Mouse (Mus musculus) heart, postnatal 0 days (tissue): ENCODE measurements around the gene Cnp. TPM values are rescaled to one million over a fixed set of nuclear protein-coding genes. Genes with fewer than 3 reads are reported as not detected.

Source experiments
- ATAC-seq: fragments of 200-750 bp; cut with Nextera tagmentation; 2 replicates; pipeline ENCODE4 v1.8.0; 2017; ENCODE audit warnings: low read depth, moderate number of reproducible peaks, moderate library complexity; ENCODE audit not compliant: insufficient read depth
- DNase-seq: peaks from one replicate; pipeline ENCODE4 v3.0.0-alpha.2; 2016; ENCODE audit warnings: low spot score
- H3K27ac ChIP-seq: fragments of 300-500 bp; sonication (generic); 2 replicates; pipeline ENCODE4 v1.5.1; 2014; ENCODE audit warnings: low read depth, mild to moderate bottlenecking
- H3K27me3 ChIP-seq: fragments of 300-500 bp; sonication (generic); 2 replicates; pipeline ENCODE4 v1.6.1; 2014; ENCODE audit warnings: low read length, mixed read lengths; ENCODE audit not compliant: control insufficient read depth, insufficient read depth
- H3K36me3 ChIP-seq: fragments of 300-500 bp; sonication (generic); replicated peaks from 2 replicates; pipeline ENCODE4 v1.6.1; 2014; ENCODE audit warnings: low read length, mixed read lengths; ENCODE audit not compliant: control insufficient read depth, insufficient read depth
- H3K4me1 ChIP-seq: fragments of 300-500 bp; sonication (generic); 2 replicates; pipeline ENCODE4 v1.6.1; 2014; ENCODE audit warnings: antibody characterized with exemption; ENCODE audit not compliant: control insufficient read depth, insufficient read depth
- H3K4me2 ChIP-seq: fragments of 300-500 bp; sonication (generic); 2 replicates; pipeline ENCODE4 v1.6.1; 2014; ENCODE audit warnings: low read depth, mild to moderate bottlenecking, low read length, moderate library complexity
- H3K4me3 ChIP-seq: fragments of 300-500 bp; sonication (generic); 2 replicates; pipeline ENCODE4 v1.5.1; 2014; ENCODE audit warnings: low read depth, low read length
- H3K9ac ChIP-seq: fragments of 300-500 bp; sonication (generic); replicated peaks from 2 replicates; pipeline ENCODE4 v1.6.1; 2014; ENCODE audit warnings: low read depth, low read length, mixed read lengths
- H3K9me3 ChIP-seq: fragments of 300-500 bp; sonication (generic); replicated peaks from 2 replicates; pipeline ENCODE4 v1.6.1; 2016; ENCODE audit warnings: low read length; ENCODE audit not compliant: control insufficient read depth
- CTCF ChIP-seq: IDR thresholded peaks from 2 replicates; pipeline ENCODE4 v1.5.1; 2016; ENCODE audit warnings: antibody characterized with exemption, control low read depth, low read depth
- EP300 ChIP-seq: IDR thresholded peaks from 2 replicates; pipeline ENCODE4 v1.6.1; 2016; ENCODE audit warnings: antibody characterized with exemption, low read depth
- WGBS: fragments of 180-500 bp; shearing (Covaris S2); extraction: QIAGEN DNeasy Blood & Tissue Kit; methylation state at CpG from one replicate; pipeline ENCODE4 v1.1.7; 2014; 5-methylcytosine and 5-hydroxymethylcytosine counted together
- polyA plus RNA-seq: library from polyadenylated mRNA; unstranded; fragments of >200 nt; fragmentation: Nextera tagmentation; extraction: Ambion mirVana; gene quantifications from 2 replicates; pipeline ENCODE4 v1.2.1, GENCODE M21; 2015
- total RNA-seq: library from RNA; depleted of rRNA; stranded (reverse); fragments of >200 nt; gene quantifications from 2 replicates; pipeline ENCODE4 v1.2.3, GENCODE M21; 2014; ENCODE audit warnings: low replicate concordance

Gene Cnp
- total and polyA plus RNA-seq, 2 experiments from 2014 or later, result 11.5 to 28.3 TPM

DNA sequence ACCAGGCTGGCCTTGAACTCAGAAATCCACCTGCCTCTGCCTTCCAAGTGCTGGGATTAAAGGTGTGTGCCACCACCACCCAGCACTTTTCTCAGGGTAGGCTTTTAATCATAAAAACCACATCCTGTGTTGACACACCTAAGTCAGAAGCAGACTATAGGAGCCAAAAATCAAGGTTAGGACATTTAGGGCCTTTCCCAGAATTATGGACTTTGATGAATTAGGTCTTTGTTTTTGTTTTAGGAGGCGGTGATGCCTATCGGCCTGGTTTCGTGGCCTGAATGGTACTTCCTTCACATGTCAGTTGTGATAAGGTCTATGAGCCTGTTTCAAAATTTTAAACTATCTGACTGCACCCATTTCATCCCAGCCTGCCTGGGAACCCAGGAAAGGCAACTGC is 516 bp upstream of the Cnp start:
- Histone ChIP-seq H3K9ac (peak overlapping the region; percentile 66; the same call in 1 of the 2 replicates), H3K4me1 (peaks cover 16% of the 10 kb centered on the region), H3K4me2 (peak overlapping the region; percentile 86), H3K4me3 (peak overlapping the region; percentile 70; the same call in 1 of the 2 replicates), H3K36me3 (no peaks in the 10 kb centered on the region), H3K27me3 (no peaks in the 10 kb centered on the region), H3K9me3 (no peaks in the 10 kb centered on the region), H3K27ac (0 out of 2 replicates have a peak overlapping the region, but pooled peaks have one; percentile 47)
- TF ChIP-seq CTCF (no peak), EP300 (no peak)
- no peak for ATAC-seq
- 79% methylated on average over 3 of the region's 3 CpGs for WGBS
- DNase-seq, result no peak

DNA sequence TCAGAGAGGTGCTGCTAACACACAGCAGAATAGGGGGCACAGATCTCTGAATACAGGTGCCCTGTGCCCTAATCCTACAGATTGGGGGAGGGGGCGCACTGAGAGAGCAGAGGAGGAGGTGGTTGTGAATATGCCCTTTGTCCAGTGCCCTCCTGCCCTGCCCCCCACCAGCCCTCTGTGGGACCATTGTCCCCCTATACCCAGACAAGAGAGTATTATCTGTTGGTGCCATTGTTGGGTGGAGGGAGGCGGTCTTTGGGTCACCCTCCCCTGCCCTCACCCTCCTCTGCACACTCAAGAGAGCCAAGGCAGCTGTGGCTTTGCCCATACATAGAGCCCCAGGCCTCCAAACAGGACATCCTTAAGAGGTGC is 766 bp downstream of the Cnp start:
- DNase-seq, result no peak
- Histone ChIP-seq H3K4me3 (peak overlapping the region; percentile 70), H3K4me1 (peaks cover 16% of the 10 kb centered on the region), H3K9ac (0 out of 2 replicates have a peak overlapping the region, but pooled peaks have one; percentile 66), H3K9me3 (no peaks in the 10 kb centered on the region), H3K36me3 (peaks cover 7% of the 10 kb centered on the region; the same call in 1 of the 2 replicates), H3K4me2 (peak overlapping the region; percentile 86), H3K27ac (peak overlapping the region; percentile 35; the same call in 1 of the 2 replicates), H3K27me3 (no peaks in the 10 kb centered on the region)
- TF ChIP-seq EP300 (no peak), CTCF (no peak)
- 33% methylated on average over 2 of the region's 2 CpGs for WGBS
- ATAC-seq, result no peak

DNA sequence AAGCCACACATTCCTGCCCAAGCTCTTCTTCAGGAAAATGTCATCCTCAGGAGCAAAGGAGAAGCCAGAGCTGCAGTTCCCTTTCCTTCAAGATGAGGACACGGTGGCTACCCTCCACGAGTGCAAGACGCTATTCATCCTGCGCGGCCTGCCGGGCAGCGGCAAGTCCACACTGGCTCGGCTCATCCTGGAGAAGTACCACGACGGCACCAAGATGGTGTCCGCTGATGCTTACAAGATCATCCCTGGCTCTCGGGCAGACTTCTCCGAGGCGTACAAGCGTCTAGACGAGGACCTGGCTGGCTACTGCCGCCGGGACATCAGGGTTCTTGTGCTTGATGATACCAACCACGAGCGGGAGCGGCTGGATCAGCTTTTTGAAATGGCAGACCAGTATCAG is 1.6 kb downstream of the Cnp start:
- WGBS, result 63% methylated on average over 21 of the region's 21 CpGs
- DNase-seq (no peak), ATAC-seq (no peak)
- no peaks in the 10 kb centered on the region for H3K9me3 ChIP-seq
- TF ChIP-seq CTCF (no peak), EP300 (no peak)
- peaks cover 10% of the 10 kb centered on the region; the same call in 1 of the 2 replicates for H3K4me1 ChIP-seq
- H3K4me3 ChIP-seq, result no peak overlapping the region
- H3K4me2 ChIP-seq, result no peak overlapping the region
- H3K27ac ChIP-seq, result no peak overlapping the region
- H3K9ac ChIP-seq, result no peak overlapping the region
- peaks cover 15% of the 10 kb centered on the region for H3K36me3 ChIP-seq
- H3K27me3 ChIP-seq, result no peaks in the 10 kb centered on the region

DNA sequence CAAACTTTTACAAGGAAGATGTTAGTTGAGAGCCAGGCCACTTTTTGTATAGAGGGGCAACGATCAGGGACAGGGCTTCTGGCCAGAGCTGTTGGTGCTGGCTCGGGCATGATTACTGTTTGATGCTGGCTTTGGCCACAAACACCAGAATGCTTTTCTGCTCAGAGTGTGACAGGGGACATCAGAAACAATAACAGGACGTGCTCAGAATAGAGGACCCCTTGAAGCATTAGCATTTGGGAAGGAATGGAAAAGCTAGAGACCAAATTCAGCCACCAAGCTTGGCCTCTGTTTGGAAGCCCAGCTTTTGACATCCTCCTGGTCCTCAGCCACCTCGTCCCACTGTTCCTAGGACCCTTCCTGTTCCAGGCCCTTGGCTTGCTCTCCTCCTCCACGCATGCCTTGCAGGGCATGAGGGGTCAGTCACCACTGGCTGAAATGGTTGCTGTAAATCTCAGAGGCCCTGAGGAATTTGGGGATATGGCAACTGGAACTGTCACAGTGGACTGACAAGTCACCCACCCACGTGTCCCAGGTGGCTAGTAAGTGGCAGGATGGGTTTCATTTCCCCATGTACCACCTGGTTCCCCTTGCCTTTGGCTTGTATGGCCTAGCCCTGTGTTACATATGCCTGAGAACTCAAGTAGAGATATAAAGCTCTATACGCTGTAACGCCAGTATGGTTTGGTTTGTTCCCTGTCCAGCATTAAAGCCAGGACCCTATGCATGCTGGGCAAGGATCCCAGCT is 3.3 kb downstream of the Cnp start:
- Histone ChIP-seq H3K4me3 (no peak overlapping the region), H3K9me3 (no peaks in the 10 kb centered on the region), H3K4me1 (0 out of 2 replicates have a peak, but pooled peaks cover 15% of the 10 kb centered on the region), H3K27ac (no peak overlapping the region), H3K4me2 (no peak overlapping the region), H3K9ac (no peak overlapping the region), H3K27me3 (no peaks in the 10 kb centered on the region), H3K36me3 (peaks cover 32% of the 10 kb centered on the region)
- ATAC-seq, result no peak
- 66% methylated on average over 8 of the region's 8 CpGs for WGBS
- TF ChIP-seq CTCF (no peak), EP300 (no peak)
- no peak for DNase-seq

DNA sequence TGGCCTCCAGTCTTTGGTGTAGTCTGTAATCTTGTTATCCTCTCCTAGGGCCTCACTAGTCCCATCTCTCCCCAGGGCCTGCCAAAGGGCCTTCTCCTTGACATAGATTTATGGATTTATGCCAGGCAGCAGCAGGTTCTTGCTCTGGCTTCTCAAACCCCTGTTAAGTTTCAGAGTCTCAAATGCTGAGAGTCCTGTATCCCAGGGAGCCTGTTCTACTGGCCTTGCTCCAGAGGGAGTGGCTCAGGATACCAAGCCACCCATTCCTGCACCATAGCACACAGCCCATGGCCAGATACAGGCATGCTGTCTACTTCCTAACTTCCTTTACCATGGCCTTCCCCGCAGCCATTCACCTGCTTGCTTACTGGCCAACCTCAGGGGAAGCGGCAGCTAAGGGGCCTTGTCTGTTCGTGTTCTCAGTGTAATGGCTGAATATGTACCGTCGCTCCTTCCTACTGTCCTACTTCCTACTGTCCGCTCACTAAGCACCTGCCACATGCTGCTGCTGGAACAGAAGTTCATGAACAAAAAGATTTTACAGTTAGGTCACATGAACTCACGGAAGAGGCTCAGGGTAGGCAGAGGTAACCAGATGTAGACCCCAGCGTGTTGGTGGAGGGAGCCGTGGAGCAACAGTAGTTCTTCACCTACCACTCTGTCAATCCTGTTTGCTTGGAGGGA is 4.6 kb downstream of the Cnp start:
- Histone ChIP-seq H3K27ac (no peak overlapping the region), H3K27me3 (no peaks in the 10 kb centered on the region), H3K36me3 (peaks cover 45% of the 10 kb centered on the region), H3K4me3 (no peak overlapping the region), H3K9me3 (no peaks in the 10 kb centered on the region), H3K9ac (no peak overlapping the region), H3K4me2 (no peak overlapping the region), H3K4me1 (0 out of 2 replicates have a peak, but pooled peaks cover 15% of the 10 kb centered on the region)
- DNase-seq, result no peak
- WGBS, result 93% methylated on average over 9 of the region's 9 CpGs
- TF ChIP-seq EP300 (no peak), CTCF (no peak)
- ATAC-seq, result no peak
